Mouse (Mus musculus): ENCODE data around the gene Gpx1. TPM values are rescaled to one million over a fixed set of nuclear protein-coding genes. Genes with fewer than 3 reads are reported as not detected.
A peak's percentile ranks its signal among the peaks of the same experiment; 100 is the strongest.

Gpx1 gene
- total RNA-seq, 2 experiments from 2014 or later: 551 to 749 TPM

DNA sequence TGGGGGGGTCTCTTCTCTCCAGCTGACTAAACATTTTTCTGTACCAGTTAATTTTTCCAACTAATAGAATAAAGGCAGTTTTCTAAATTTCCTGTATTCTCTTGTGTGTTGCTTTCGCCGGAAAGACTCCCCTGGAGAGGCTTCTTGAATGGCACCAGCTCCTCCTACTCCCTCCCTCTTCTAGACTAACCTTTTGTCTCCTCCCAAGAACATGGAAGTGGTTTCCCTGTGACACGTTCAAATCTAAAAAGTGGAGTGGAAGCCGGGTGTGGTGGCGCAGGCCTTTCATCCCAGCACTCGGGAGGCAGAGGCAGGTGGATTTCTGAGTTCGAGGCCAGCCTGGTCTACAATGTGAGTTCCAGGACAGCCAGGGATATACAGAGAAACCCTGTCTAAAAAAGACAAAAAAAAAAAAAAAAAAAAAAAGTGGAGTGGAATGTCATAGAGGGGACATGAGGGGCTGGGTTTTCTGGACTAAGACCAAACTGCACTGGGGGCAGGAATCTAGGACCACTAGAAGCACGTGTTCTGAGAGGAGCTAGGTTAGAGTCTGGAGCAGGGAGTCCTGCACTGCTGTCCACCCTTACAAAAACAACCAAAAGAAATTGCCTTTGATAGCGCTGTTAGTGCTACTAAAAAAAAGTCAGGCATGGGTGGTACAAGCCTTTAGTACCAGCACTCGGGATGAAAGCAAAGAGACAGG, 704 bp upstream of the Gpx1 start:
- no peak for DNase-seq (ENCODE audit: low spot score in 2 of 2)

- no peak for DNase-seq (ENCODE audit: low spot score in 2 of 2)
These were observed 185 bp upstream of the Gpx1 start for GRCm38 (mm10) chr9:108338551-108338885.

DNA sequence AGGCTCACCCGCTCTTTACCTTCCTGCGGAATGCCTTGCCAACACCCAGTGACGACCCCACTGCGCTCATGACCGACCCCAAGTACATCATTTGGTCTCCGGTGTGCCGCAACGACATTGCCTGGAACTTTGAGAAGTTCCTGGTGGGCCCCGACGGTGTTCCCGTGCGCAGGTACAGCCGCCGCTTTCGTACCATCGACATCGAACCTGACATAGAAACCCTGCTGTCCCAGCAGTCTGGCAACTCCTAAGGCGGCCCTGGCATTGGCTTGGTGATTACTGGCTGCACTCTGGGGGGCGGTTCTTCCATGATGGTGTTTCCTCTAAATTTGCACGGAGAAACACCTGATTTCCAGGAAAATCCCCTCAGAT, 1.2 kb downstream of the Gpx1 start:
- peak; percentile 30 to 34 for DNase-seq (ENCODE audit: low spot score in 2 of 2)

DNA sequence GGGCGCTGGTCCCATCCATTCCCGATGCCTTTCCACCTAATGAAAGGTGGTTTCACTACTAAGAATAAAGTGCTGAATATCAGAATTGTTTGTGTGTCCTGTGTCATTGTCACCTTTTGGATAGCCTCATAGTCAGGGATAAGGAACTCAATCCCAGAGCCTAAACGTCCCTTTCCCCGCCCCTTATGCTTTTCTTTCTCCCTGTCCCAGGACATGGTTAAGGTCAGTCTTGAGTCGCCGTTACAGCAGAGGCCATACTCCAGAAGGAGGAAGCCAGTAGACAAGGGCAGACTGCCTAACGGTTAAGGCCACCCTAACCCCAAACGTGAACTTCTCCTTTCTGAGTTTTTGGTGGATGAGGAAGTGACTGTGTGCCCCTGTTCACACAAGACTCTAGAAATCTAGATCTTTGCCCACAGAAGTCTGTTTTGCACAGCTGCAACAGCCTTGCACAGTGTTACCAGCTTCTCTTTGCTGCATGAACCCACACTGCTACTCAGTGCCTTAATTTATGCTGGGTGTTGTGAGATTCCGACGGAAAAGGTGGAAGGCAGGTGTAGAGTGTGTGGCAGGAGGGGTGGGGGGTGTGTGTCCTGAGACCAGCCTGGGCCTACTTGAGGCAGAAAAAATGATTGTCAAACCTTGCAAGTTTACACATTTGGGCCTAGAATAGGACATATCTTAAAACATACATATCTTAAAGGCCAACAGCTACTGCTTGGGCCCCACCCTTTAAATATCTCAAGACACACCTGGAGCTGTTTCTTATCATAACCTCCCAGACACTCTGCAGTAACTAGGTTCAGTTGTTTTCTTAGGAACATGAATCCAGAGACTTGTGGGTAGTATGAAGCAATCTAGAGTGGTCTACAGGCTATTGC, 1.8 kb downstream of the Gpx1 start:
- peak in 1 of 2 experiments; percentile 36 for DNase-seq (ENCODE audit: low spot score in 2 of 2)

GRCm38 (mm10) chr9:108341139-108341475, 2.4 kb downstream of the Gpx1 start:
- no peak for DNase-seq (ENCODE audit: low spot score in 2 of 2)

DNA sequence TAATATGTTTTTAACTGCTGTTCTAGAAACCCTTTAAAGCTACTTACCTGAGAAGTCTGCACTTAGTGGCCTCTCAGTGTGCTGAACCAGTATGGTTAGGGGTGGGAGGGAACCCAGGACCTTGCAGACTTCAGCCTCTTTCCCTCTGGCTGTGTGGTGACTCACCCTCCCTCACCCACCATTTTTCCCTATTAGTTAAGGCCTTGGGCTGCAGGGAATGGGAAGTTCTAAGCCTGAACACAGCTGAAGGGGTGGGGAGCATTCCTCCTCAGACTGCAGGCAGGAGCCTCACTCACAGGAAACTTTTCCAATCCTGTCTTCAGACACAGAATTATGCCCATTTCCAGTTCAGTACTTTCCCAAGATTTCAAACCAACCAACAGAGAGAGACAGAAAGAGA, 3.1 kb downstream of the Gpx1 start:
- peak in 1 of 2 experiments; percentile 30 for DNase-seq (ENCODE audit: low spot score in 2 of 2)

- peak in 1 of 2 experiments; percentile 33 for DNase-seq (ENCODE audit: low spot score in 2 of 2)
These were observed 3.7 kb downstream of the Gpx1 start for GRCm38 (mm10) chr9:108342301-108342831.

DNA sequence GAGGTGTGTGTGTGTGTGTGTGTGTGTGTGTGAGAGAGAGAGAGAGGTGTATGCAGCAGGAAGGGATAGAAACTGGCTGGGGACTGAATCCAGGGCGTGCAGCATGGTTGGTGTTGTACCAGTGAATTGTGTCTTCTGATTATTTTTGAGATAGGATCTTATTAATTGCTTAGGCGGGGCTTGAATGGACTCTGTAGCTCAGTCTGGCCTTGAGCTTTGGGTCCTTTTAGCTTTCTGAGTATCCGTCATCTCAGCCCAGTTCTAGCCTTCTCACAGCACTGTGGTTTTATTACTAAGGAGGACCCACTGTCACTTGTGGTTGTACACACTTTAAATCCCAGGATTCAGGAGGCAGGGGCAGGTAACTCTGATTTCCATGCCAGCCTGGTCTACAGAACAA, 4.6 kb downstream of the Gpx1 start:
- no peak for DNase-seq (ENCODE audit: low spot score in 2 of 2)

DNA sequence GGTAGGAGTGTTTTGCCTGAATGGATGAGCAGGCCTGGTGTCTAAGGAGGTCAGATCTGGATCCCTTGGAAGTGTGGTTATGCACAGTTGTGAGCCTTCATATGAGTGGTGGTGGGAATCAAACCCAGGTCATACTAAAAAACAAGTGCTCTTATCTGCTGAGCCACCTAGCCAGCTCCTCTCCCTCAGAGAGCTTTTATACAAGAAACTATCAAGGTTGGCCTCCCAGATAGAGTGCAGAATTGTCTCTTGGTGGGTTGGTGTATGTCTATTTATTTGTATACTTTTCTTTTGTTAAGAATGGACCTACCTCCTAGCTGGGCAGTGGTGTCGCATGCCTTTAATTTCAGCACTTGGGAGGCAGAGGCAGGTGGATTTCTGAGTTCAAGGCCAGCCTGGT, 5.1 kb downstream of the Gpx1 start:
- no peak for DNase-seq (ENCODE audit: low spot score in 2 of 2)

- no peak for DNase-seq (ENCODE audit: low spot score in 2 of 2)
These were observed 5.8 kb downstream of the Gpx1 start for GRCm38 (mm10) chr9:108344471-108344870.

GRCm38 (mm10) chr9:108347024-108347423, 8.3 kb downstream of the Gpx1 start:
- no peak for DNase-seq (ENCODE audit: low spot score in 2 of 2)

- DNase-seq (ENCODE audit: low spot score in 2 of 2): peak; percentile 84 to 88
These were observed 9.0 kb downstream of the Gpx1 start, which contains the start of gene Usp4 for GRCm38 (mm10) chr9:108347540-108348289. Usp4 (plus strand) TSS chr9:108347853.

GRCm38 (mm10) chr9:108348290-108348680, 9.6 kb downstream of the Gpx1 start:
- DNase-seq (ENCODE audit: low spot score in 2 of 2): no peak

GRCm38 (mm10) chr9:108349727-108350126, 11.0 kb downstream of the Gpx1 start:
- DNase-seq (ENCODE audit: low spot score in 2 of 2): no peak

- DNase-seq (ENCODE audit: low spot score in 2 of 2): no peak
These were observed 39.5 kb downstream of the Gpx1 start for GRCm38 (mm10) chr9:108378234-108378633.

DNA sequence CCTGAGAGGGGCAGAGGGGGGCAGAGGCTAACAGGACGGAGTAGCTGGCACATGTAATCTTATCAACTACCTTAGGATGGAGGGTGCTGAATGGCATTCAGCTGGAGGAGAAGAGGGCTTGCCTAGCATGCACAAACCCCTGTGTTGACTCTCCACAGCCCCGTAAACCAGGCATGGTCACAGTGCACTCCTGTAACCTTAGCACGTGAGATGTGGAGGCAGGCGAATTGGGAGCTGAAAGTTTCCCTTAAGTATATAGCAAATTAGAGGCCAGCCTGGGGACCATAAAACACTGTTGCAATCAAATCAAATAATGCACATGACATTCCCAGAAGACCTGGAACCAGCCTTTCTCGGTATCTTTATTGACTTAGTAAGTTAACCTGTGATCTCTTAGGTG, 40.0 kb downstream of the Gpx1 start:
- no peak for DNase-seq (ENCODE audit: low spot score in 2 of 2)

GRCm38 (mm10) chr9:108379294-108379693, 40.6 kb downstream of the Gpx1 start:
- no peak for DNase-seq (ENCODE audit: low spot score in 2 of 2)

DNA sequence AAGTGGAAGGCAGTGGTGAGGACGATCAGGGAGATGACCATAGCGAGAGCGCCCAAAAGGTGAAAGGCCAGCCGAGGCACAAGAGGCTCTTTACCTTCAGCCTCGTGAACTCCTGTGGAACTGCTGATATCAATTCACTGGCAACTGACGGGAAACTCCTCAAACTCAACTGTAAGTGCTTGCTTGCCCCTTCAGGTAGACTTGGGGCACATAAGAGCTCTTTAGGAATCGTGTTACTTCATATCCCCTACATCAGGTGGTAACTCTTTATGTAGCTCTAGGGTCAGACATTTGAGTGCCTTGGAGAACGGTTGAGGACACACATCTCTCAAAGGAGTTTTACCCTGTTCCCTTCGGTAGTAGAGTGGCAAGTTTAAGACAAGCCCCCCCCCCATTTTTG, 42.7 kb downstream of the Gpx1 start:
- DNase-seq (ENCODE audit: low spot score in 2 of 2): no peak

DNA sequence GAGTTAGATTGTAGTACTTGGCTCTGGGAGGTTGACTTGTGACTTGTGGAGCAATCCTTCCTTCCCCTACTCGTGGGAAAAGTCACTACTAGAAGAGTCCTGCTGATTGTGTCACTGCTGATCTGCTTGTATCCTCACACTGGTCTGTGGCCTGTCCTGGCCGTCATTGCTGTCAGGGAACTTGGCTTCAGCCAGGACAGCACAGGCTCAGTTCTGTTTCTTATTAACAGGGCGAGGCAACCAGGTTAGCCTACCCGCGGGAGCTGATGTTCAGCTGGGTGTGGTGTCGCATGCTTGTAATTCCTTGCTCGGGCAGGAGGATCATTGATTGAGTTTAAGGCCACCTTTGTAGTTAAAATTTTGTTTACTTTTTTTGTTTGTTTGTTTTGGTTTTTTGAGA, 46.3 kb downstream of the Gpx1 start:
- DNase-seq (ENCODE audit: low spot score in 2 of 2): no peak

DNA sequence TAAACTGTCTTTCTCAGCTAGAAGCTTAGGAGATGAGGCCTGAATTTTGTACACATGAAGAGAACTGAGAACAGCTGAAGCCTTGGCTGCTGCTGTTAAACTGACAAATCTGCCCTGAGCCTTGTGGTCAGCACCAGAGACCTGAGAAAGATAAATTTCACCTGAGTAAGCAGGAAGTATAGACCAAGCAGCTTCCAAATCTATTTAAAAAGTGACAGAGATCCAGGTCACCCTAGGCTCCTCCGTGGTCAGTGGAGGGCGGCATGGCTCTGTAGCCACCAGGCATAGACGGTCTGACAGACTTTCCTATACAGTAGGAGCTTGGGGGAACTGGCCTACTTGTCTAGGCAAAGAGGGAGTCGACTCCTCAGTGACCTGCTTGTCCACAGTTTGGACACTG, 48.1 kb downstream of the Gpx1 start:
- DNase-seq (ENCODE audit: low spot score in 2 of 2): no peak

- DNase-seq (ENCODE audit: low spot score in 2 of 2): no peak
These were observed 49.9 kb downstream of the Gpx1 start for GRCm38 (mm10) chr9:108388601-108389000.

- no peak for DNase-seq (ENCODE audit: low spot score in 2 of 2)
These were observed 50.5 kb downstream of the Gpx1 start for GRCm38 (mm10) chr9:108389220-108389619.

Data from adrenal gland, adult 18-20 months (tissue).